Mouse (Mus musculus) CD4-positive, CD25-positive, alpha-beta regulatory T cell, adult 4 months (primary cell): ENCODE data around the gene Pcbp1. TPM values are rescaled to one million over a fixed set of nuclear protein-coding genes. Genes with fewer than 3 reads are reported as not detected.

Experiments used
- ATAC-seq: one replicate; pipeline ENCODE4 v1.8.0; 2017
- polyA plus RNA-seq, 2 experiments: library from polyadenylated mRNA; unstranded; fragments of 100-300 nt; shearing (Covaris generic); gene quantifications; one replicate each; pipeline ENCODE4 v1.2.1; 2017

Gene Pcbp1
- polyA plus RNA-seq, 2 experiments from 2014 or later, result 18.5 to 35.3 TPM

- no peak for ATAC-seq
Measured at GRCm38 (mm10) chr6:86523755-86524434, 2.2 kb downstream of the Pcbp1 start.

- ATAC-seq, result no peak
Measured at GRCm38 (mm10) chr6:86523242-86523754, 2.8 kb downstream of the Pcbp1 start.

- no peak for ATAC-seq
Measured at GRCm38 (mm10) chr6:86522001-86522911, 3.9 kb downstream of the Pcbp1 start.

GRCm38 (mm10) chr6:86519767-86520345 lies 6.3 kb downstream of the Pcbp1 start:
- ATAC-seq, result no peak

GRCm38 (mm10) chr6:86516021-86516420 lies 10.1 kb downstream of the Pcbp1 start:
- ATAC-seq, result no peak

GRCm38 (mm10) chr6:86513296-86513695 lies 12.8 kb downstream of the Pcbp1 start:
- no peak for ATAC-seq

- no peak for ATAC-seq
Measured at GRCm38 (mm10) chr6:86510979-86511378, 15.1 kb downstream of the Pcbp1 start.

GRCm38 (mm10) chr6:86509866-86510200 lies 16.3 kb downstream of the Pcbp1 start:
- ATAC-seq, result no peak

- no peak for ATAC-seq
Measured at GRCm38 (mm10) chr6:86509194-86509865, 16.8 kb downstream of the Pcbp1 start.

GRCm38 (mm10) chr6:86508736-86509135 lies 17.4 kb downstream of the Pcbp1 start:
- no peak for ATAC-seq

- no peak for ATAC-seq
Measured at GRCm38 (mm10) chr6:86507116-86507515, 19.0 kb downstream of the Pcbp1 start.

GRCm38 (mm10) chr6:86506309-86506708 lies 19.8 kb downstream of the Pcbp1 start:
- no peak for ATAC-seq

GRCm38 (mm10) chr6:86505671-86506070 lies 20.4 kb downstream of the Pcbp1 start:
- no peak for ATAC-seq

GRCm38 (mm10) chr6:86503513-86503912 lies 22.6 kb downstream of the Pcbp1 start:
- ATAC-seq, result no peak

- ATAC-seq, result no peak
Measured at GRCm38 (mm10) chr6:86499571-86500109, 26.5 kb downstream of the Pcbp1 start.

GRCm38 (mm10) chr6:86497942-86498732 lies 28.0 kb downstream of the Pcbp1 start:
- ATAC-seq, result no peak

GRCm38 (mm10) chr6:86497071-86497815 lies 28.9 kb downstream of the Pcbp1 start:
- ATAC-seq, result no peak

- ATAC-seq, result no peak
Measured at GRCm38 (mm10) chr6:86496585-86496984, 29.5 kb downstream of the Pcbp1 start.

GRCm38 (mm10) chr6:86496127-86496526 lies 30.0 kb downstream of the Pcbp1 start:
- ATAC-seq, result no peak

GRCm38 (mm10) chr6:86495661-86496060 lies 30.5 kb downstream of the Pcbp1 start:
- no peak for ATAC-seq

- no peak for ATAC-seq
Measured at GRCm38 (mm10) chr6:86494767-86495166, 31.4 kb downstream of the Pcbp1 start.
